Mouse (Mus musculus) embryo, embryonic 10 days (tissue): ENCODE data around the gene Nup205.
"Not testable (repeated sequence)": the region's sequence is repeated elsewhere in the genome, so short reads cannot be mapped to it uniquely, and the experiment has no call there.

ENCODE experiments used
- DNase-seq: peaks from one replicate; pipeline ENCODE4 v3.0.0-alpha.2; 2015; ENCODE audit warnings: low spot score

Gene Nup205

DNA sequence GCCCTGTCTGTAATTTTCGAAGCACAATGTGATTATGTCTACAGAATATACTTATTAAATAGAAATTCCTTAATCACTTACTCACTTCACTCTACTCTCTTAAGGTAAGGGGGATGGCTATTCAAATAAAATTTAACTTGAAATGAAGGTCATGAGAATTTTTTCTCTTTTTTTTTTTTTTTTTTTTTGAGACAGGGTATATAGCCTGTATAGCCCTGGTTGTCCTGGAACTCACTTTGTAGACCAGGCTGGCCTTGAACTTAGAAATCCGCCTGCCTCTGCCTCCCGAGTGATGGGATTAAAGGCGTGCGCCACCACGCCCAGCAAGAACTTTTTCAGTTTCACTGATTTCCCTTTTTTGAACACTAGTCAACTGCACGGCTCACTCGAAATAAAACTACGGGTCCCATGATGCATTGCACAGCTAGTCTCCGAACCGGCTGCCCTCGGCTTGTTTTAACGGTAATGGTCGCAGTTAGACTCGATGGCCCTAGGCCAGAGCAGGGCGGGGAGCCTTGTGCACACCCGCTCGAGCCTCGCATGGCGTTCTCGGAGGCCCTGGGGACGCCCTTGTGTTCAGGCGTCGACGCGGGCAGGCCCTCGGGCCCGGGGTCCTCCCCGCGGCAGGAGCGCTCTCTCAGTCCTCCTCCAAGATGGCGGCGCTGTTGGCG is at the start of gene Nup205:
Gene Nup205, plus strand, starts transcription at position 443 of the 671 bp plus-strand sequence.
- peak; percentile 91 for DNase-seq

DNA sequence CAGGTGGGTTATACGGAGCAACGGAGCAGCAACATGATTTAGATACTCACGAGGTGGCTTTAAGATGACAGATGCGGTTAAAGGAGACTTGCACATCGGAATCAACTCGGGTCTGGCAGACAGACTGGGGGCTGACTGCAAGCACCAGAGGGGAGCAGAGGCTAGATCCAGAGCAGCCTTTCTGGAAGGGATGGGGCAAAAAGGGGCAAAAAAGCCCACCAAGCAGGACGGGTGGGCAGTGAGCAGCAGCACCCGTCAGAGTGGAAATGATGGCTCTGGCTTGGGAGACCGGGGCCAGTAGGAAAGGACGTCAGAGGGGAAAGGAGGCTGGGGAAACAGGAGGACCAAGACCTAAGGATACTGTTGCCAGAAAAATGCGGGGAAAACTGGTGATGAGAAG is 44.4 kb upstream of the Nup205 start:
- peak; percentile 14 for DNase-seq

DNA sequence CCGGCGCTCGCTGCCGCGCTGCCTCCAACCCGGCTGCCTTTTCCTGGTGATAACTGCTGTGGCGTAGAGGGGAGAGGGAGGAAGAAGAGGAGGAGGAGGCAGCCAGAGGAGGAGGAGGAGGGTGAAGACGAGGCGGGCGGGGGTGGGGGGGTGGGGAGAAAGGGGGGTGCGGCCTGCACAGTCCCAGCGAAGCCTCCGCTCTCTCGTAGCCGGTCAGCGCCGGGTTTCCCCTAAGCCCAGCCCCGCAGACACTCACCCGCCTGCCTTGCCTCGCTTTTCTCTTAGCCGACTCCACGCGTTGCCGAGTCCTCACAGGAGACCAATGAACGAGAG is 44.0 kb upstream of the Nup205 start:
- no peak for DNase-seq

DNA sequence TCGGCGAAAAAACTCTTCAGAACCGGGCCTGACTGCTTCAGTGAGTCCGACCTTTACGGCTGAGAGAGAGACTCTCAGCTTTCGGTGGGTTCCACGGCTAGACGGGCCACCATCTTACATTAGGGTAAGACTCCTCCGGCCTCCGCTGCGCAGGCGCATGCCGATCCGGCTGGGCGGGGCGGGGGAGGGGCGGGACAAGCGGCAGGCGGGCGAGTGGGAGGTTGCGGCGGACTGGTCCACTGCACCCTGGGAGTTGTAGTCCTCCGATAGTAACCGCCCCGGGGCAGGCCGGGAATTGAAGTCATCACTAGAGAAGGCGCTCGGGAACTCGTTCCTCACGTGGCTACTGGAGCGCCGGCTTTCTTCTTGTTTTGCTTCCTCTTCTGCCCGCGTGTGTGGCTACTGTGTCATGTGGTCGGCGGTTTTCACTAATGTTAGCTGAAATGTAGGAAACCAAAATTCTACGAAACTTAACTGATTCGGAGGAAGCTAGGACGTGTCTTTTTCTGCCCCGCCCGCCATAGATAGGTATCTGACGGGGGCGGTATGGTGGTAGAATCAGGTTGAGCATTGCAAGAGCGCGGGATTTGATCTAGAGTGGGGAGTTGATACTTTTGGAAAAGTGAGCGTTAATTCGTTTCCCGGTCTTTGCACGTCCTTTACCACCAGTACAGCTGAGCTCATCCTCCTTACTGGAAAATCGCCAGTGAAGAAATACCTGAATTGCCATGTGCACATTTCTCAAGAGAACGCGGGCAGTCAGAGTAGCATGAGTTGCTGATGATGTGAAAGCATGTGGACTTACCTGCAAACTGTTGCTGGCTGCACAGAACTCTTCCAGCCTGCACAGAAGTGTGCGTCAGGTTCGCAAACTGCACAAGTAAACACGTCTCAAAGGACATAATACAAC is 43.4 kb upstream of the Nup205 start, which contains the start of gene Cnot4:
Gene Cnot4, minus strand, starts transcription at position 146 of the 910 bp plus-strand sequence.
- DNase-seq, result peak; percentile 97

DNA sequence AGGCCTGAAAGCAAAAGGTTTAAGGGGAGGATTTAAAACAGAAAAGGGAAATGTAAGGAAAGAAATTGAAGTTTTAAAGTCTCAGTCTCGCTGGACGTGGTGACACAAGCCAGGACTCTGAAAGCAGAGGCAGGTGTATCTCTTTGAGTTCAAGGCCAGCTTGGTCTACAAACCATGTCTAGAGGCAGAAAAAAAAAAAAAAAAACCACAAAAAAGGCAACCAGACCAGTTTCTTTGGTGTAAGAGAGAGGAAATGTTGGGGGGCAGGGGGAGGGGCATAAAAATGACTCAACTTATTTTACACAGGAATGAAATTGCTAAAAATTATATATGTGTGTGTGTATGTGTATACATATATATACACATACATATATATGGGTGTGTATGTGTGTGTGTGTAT is 42.4 kb upstream of the Nup205 start:
- DNase-seq, result no peak

DNA sequence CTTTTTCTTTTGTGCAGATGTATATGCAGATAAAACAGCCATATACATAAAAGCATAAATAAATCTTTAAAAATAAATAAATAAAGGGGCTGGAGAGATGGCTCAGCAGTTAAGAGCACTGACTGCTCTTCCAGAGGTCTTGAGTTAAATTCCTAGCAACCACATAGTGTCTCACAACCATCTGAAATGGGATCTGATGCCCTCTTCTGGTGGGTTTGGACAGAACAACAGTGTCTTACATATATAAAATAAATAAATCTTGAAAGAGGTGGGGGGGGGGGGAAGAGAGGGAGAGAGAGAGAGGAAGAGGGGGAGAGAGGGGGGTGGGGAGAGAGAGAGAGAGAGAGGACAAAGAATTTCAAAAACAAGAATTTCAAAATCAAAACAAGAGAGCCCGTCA is 36.9 kb upstream of the Nup205 start:
- no peak for DNase-seq

DNA sequence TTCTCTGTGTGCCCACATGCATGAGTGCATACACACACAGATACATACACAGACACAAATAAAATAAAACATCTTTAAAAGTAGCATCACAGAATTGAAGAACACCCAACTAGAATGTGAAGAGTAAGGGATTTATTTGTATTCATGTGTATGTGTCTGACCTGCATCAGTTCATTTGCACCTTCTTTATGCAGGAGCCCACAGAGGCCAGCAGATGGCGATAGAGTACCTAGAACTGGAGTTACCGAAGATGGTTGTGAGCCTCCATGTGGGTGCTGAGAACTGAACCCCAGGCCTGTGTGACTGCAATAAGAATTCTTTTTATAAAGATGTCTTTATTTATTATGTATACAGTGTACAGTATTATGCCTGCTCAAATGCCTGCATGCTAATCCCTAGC is 31.7 kb upstream of the Nup205 start:
- peak; percentile 22 for DNase-seq

DNA sequence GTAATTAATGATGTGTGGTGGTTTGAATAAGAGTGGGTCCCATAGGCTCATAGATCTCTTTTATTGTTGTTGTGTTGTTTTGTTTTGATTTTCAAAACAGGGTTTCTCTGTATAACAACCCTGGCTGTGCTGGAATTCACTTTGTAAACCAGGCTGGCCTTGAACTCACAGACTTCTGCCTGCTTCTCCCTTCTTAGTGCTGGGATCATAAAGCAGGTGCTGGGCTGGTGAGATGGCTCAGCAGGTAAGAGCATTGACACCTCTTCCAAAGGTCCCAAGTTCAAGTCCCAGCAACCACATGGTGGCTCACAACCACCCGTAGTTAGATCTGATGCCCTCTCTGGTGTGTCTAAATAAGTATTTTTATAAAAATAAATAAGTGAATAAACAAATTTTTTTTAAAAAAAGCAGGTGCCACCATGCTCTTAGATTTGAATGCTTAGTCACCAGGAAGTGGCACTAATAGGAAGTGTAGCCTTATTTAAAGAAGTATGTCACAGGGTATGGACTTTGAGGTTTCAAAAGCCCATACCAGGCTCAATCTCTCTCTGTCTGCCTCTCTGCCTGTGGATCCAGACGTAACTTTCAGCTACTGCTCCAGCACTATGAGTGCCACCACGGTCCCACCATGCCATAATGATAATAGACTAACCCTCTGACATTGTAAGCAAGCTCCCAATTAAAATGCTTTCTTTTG is 29.3 kb upstream of the Nup205 start:
- no peak for DNase-seq

DNA sequence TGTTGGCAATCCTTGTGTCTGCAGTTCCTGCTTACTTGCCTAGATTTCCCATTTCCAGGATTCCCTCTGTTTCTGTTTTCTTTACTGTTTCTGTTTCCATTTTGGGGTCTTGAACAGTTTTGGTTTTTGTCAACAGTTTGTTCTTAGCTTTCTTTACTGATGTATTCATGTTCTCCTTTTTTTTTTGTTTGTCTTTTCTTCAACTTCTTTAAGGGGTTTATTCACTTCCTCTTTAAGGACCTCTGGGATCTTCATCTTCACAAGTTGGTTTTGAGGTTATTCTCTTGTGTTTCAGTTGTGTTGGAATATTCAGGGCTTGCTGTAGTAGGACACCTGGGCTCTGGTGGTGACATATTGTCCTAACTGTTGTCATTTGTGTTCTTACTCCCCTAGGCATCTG is 22.7 kb upstream of the Nup205 start:
- no peak for DNase-seq

DNA sequence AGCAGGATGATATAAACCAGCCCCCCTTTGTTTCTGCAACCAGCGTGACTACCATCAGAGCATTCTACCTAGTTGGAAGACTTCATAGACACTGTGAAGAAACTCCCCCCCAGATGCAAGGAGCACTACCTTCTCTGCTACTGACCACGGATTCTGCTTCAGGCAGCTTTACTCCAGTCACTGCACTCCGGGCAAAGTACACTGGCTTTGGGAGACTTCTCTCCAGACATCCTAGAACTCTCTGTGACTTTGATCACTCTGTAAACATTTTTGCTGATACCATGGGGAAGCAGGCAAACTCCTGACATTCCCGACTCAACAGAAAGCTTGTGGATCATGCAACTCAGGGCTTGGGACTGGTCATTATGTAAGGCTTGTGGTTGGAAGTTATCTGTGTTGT is 8.0 kb upstream of the Nup205 start:
- DNase-seq, result no peak

DNA sequence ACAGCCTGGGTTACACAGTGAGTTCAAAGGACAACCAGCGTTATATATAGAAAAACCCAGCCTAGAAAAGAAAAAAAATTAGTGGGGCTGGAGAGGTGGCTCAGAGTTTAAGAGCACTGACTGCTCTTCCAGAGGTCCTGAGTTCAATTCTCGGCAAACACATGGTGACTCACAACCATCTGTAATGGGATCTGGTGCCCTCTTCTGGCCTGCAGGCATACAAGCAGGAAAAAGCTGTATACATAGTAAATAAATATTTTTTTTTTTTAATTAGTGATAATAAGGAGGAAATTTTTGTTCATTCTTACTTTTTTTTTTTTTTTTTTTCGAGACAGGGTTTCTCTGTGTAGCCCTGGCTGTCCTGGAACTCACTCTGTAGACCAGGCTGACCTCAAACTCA is 5.2 kb upstream of the Nup205 start:
- DNase-seq, result not testable (repeated sequence)

DNA sequence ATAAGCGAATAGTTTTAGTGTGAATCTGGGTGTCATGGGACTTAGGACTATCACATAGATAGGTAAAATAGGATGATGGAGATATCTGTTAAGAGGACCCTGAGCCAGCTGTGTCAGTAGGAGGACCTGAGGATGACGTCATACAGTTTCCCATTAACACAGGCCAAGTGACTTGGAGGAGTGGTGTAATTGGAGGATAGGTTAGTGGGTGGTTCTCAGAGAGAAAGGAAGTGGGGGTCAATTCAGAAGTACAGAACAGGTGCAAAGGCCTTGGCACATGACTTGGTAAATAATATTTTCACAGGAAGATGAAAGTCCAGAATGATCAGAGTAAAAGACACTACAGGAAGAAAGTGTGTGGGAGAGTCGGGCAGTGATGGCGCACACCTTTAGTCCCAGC is 4.0 kb upstream of the Nup205 start:
- DNase-seq, result no peak

DNA sequence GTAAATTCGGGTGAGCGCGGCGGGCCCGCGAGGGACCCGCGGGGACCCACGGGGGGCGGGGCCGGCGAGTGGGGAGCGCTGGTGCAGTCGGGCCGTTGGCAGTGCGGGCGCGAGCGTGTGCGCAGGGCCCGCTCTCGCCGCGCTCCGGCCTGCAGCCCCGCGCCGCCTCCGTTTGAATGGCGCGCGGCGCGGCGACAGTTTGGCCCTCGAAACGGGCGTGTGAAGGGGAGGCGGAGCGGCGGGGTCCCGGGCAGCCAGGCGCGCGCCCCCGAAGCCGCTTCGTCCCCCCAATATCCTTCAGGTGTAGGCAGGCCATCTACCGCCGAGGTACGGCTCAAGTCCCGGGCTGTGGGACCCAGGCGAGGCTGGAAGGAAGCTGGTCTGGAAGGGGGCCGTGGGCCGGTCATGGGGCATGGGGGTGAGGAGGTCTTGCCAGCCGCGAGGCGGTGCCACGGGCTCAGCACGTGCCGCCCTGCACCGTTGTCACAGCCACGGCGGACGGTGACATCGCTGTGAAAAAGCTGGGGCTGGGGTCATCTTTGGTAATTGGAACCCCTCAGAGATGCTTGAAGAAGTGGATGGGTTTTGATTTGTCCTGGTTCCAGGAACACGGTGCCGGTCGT is 540 bp downstream of the Nup205 start:
- DNase-seq, result peak; percentile 68

DNA sequence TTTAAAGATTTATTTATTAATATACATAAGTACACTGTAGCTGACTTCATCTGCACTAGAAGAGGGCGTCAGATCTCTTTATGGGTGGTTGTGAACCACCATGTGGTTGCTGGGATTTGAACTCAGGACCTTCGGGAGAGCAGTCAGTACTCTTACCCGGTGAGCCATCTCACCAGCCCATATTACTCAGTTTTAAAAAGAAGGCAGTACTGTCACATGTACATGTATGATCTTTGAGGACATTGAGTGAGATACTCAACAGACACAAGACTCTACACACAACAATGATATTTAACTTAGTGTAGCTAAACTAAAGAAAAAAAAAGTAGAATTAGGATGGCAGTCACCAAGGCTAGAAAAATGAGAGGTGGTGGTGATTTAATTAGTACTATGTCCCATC is 2.1 kb downstream of the Nup205 start:
- DNase-seq, result not testable (repeated sequence)

DNA sequence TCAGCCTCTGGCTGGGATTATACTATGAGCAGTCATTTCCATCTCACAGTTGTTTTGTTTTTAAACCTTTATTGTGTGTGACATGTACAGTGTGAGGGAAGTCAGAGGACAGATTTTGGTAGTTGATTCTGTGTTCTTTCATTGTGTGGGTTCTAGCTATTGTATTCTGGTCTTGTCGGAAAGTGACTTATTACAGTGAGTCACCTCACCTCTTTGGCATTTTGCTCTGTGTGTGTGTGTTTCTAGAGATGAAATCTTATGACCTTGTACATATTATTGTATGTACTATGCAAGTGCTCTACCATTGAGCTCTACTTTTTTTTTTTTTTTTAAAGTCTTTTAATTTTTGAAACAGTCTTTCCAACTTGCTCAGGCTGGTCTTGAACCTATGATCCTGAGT is 7.6 kb downstream of the Nup205 start:
- DNase-seq, result no peak

DNA sequence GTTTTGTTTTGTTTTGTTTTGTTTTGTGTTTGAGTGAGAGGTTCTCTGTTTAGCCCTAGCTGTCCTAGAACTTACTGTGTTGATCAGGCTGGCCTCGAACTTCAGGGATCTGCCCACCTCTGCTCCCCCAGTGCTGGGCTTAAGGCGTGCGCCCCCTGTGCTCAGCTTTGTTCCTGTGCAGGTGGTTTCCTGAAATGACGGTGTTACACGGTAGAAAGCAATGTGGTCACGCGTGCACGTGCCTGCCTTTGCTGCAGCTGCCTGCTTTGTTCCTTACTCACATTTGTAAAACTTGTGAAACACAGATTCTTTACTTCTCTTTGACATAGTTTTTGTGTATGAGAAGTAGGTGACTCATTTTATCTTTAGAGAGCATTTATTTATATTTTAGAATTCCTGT is 14.0 kb downstream of the Nup205 start:
- no peak for DNase-seq

DNA sequence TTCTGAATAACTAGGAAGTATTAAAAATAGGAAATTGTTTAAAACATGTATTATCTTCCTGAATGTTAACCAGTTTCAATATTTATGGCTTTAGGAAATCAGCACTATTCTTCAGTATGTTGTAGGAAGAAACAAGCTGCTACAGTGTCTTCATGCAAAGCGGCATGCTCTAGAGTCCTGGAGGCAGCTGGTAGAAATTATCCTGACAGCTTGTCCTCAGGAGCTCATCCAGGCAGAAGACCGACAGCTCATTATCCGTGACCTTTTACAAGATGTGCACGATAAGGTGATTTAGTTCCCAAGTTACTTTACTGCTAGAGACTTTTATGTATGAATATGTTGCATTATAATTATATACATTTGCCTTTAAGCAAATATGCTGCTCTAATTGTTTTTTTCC is 48.5 kb downstream of the Nup205 start:
- DNase-seq, result no peak

DNA sequence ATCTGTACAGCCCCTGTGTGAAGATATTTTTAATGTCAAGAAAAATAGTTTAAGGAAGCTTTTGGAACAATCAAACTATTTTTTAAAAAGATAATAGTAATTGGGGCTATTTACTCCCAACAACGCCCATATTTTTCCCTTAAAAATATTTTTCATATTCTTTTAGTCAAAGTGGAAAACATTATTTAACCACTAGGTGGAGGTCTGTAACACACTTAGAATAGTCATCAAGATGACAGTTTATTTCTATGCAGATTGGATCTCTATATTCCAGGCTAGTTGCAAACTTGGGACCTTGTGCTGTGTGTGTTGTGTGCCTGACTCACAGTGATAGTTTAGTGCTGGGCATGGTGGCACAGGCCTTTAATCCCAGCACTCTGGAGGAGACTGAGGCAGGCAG is 52.2 kb downstream of the Nup205 start:
- DNase-seq, result no peak

DNA sequence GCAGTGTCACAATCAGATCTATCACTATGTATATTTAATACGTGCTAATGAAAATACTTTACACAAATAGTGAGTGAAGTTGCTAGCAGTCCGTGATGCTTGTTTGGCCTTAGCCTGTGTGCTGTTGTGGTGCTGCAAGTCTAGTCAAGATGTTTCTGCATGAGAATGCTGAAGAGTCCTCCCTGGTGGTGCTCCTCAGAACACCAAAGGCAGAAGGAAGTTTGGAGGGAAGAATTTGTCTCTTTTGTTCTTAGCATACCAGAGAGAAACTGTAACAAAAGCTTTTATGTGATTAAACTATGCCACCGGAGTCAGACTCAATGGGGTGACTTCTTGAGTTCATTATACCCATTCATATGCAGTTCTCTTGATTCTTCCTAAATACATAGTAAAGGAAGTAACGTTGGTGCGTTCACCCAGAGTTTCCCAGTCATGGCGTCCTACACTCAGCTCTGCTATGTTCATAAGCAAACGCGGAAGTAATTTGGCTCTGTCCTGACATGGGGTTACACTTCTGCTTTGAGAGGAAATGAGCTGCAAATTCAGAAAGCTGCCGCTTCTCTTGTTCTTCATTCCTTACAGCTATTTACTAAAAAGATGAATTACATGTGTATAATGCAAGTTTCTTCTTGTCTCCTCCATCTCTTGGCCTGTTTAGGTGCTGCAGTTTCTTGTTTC is 59.0 kb downstream of the Nup205 start:
- DNase-seq, result no peak

DNA sequence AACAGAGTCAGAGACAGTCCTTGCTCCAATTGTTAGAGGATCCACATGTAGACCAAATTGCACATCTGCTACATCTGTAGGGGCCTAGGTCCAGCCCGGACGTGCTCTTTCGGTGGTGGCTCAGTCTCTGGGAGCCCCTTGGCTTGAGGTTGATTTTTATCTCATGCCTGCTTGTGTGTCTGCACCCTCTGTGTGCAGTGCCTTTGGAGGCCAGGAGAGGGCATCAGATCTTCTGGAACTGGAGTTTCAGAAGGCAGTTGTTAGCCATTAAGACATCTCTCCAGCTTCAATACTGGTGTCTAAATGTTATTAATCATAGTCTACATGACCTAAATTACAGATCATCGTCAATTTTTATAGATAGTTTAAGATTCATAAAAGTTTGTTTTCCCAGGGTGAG is 66.0 kb downstream of the Nup205 start:
- no peak for DNase-seq

DNA sequence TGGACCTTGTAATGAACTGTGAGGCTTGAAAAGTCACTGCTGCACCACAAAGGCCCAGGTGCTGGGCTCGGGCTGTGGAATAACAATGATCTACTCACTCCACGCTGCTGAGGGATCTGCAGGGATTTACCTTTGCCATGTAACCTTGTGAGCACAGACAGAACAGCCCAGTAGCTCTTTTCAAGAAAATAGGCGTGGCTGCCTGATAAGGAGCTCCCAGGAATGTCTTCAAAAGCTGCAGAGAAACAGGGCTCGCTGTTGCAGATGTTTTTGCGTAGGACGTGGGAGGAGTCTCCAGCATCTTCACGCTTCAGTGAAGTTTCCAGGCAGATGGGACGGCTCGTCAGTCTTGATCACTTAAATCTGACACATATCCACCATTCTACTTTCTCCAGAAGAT is 66.8 kb downstream of the Nup205 start:
- no peak for DNase-seq

DNA sequence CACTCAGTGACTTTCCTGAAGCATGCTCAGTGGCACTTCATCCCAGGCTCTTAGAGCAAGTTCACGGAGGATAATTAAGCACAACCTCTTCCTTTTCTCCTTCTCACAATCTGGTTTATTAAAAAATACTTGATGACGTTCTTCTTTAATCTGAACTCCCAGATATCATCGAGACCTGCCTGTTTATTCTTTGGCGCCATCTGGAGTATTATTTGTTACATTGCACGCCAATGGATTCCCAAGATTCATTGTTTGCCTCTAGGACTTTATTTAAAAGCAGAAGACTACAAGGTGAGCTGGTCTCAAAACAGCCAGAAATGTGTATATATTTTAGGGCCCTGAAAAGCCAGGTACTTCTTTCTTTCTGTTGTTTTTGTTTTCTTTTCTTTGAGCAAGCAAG is 67.9 kb downstream of the Nup205 start:
- DNase-seq, result peak; percentile 20
